In the genomic region with DNA sequence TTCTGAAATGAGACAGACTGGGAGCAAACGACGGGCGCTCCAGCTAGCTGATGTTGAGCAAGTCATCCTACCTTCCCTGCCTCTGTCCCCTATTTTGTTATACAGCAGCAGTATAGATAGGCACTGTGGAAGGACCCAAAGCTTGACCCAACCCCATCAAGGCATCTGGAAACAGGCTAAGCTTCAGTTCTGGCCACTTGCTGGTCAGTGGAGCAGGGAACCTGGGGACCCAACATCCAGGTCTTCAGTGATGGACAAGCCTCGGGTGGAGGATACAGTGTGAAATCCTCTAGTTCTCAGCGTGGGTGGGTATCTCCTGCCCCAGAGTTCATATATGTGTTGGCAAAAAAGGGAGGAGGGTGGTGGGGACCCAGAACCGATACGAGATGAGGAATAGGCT, we compare ENCODE assay signal across 9 mouse cellular contexts. TPM values are rescaled to one million over a fixed set of nuclear protein-coding genes. Genes with fewer than 3 reads are reported as not detected.
DNase-seq lines count a peak whose midpoint lies in the region; ATAC-seq lines count a peak whose summit lies in the region.
"Had no signal": no experiment of that assay in that cellular context is flagged by ENCODE, and none has a peak within 500 bp of the region (broad histone marks: within the 10 kb centered on the region; RNA-seq: fewer than 3 reads in every experiment).

No protein-coding gene starts in this region.

- H3K9ac ChIP-seq in hindbrain, embryonic 15.5 days = peak overlapping the region; percentile 43; the same call in 1 of the 2 replicates
- H3K9ac ChIP-seq in midbrain, embryonic 13.5 days (replicated peaks) = peak overlapping the region; percentile 68; the same call in 1 of the 2 replicates

- no peak for DNase-seq in heart, embryonic 10.5 days (ENCODE audit: low spot score)
- DNase-seq in heart, adult 18-20 months = no peak
- no peak for DNase-seq in right cerebral cortex, adult 18-20 months
- DNase-seq in gastrocnemius, postnatal 4 days (ENCODE audit: low spot score in 2 of 2) = no peak
- DNase-seq in kidney, adult 9 months = no peak

- H3K4me1 ChIP-seq in heart, embryonic 10.5 days = peaks cover 28% of the 10 kb centered on the region
- peaks cover 5% of the 10 kb centered on the region; the same call in 1 of the 2 replicates for H3K4me1 ChIP-seq in brown adipose tissue, adult 24 weeks (ENCODE audit: control insufficient read depth, insufficient read depth, insufficient read length, low read length)
- H3K4me1 ChIP-seq in hindbrain, embryonic 15.5 days (replicated peaks) = peaks cover 23% of the 10 kb centered on the region
- peaks cover 23% of the 10 kb centered on the region for H3K4me1 ChIP-seq in midbrain, embryonic 13.5 days (replicated peaks)

- peak overlapping the region; percentile 65 for H3K4me3 ChIP-seq in heart, embryonic 10.5 days
- H3K4me3 ChIP-seq in brown adipose tissue, adult 24 weeks (ENCODE audit: insufficient read depth, low read depth, low read length) = peak overlapping the region; percentile 61; the same call in 1 of the 2 replicates
- H3K4me3 ChIP-seq in hindbrain, embryonic 15.5 days = peak overlapping the region; percentile 49
- peak overlapping the region; percentile 52 for H3K4me3 ChIP-seq in midbrain, embryonic 13.5 days (replicated peaks)

- 31% methylated on average over 7 of the region's 7 CpGs for WGBS in heart, embryonic 10.5 days
- WGBS in hindbrain, embryonic 15.5 days = 41% methylated on average over 7 of the region's 7 CpGs
- WGBS in midbrain, embryonic 13.5 days = 34% methylated on average over 7 of the region's 7 CpGs

- ATAC-seq in hindbrain, embryonic 15.5 days (ENCODE audit: low FRiP score, low read depth) = peak; percentile 10; the same call in 1 of the 2 replicates
- no peak for ATAC-seq in midbrain, embryonic 13.5 days

- H3K27me3 ChIP-seq in heart, embryonic 10.5 days (ENCODE audit: insufficient read depth, poor library complexity, severe bottlenecking) = peaks cover 78% of the 10 kb centered on the region
- H3K27me3 ChIP-seq in hindbrain, embryonic 15.5 days = peaks cover 63% of the 10 kb centered on the region
- H3K27me3 ChIP-seq in midbrain, embryonic 13.5 days = peaks cover 70% of the 10 kb centered on the region

- no peaks in the 10 kb centered on the region for H3K9me3 ChIP-seq in heart, embryonic 10.5 days
- H3K9me3 ChIP-seq in hindbrain, embryonic 15.5 days = no peaks in the 10 kb centered on the region
- no peaks in the 10 kb centered on the region for H3K9me3 ChIP-seq in midbrain, embryonic 13.5 days

- H3K36me3 ChIP-seq in heart, embryonic 10.5 days = no peaks in the 10 kb centered on the region
- H3K36me3 ChIP-seq in hindbrain, embryonic 15.5 days = no peaks in the 10 kb centered on the region
- H3K36me3 ChIP-seq in midbrain, embryonic 13.5 days = no peaks in the 10 kb centered on the region

- H3K4me2 ChIP-seq in hindbrain, embryonic 15.5 days = peak overlapping the region; percentile 97
- peak overlapping the region; percentile 91 for H3K4me2 ChIP-seq in midbrain, embryonic 13.5 days (replicated peaks)

- H3K27ac ChIP-seq in heart, embryonic 10.5 days = no peak overlapping the region
- no peak overlapping the region for H3K27ac ChIP-seq in brown adipose tissue, adult 24 weeks (replicated peaks; ENCODE audit: low read depth, low read length)
- H3K27ac ChIP-seq in hindbrain, embryonic 15.5 days (replicated peaks) = no peak overlapping the region
- no peak overlapping the region for H3K27ac ChIP-seq in midbrain, embryonic 13.5 days

RNA-seq across cellular contexts. Expression of a gene that starts 5.7 kb away (rescaled TPM):
- polyA plus RNA-seq in heart, embryonic 10.5 days (2016; fragmentation: Nextera tagmentation; extraction: Ambion mirVana) = 0.90 and 2.3 TPM in 2 replicates
- total RNA-seq in heart, adult 18-20 months (2021) = 1 to 10 TPM; 1.5 to 2.7 TPM
- 2.8 and 3.6 TPM in 2 replicates for polyA plus RNA-seq in brown adipose tissue, adult 24 weeks (2012; ENCODE audit: insufficient read depth, insufficient read length, missing spikeins)
- polyA plus RNA-seq in hindbrain, embryonic 15.5 days (2015; fragmentation: Nextera tagmentation; extraction: Ambion mirVana) = 2.7 and 4.0 TPM in 2 replicates
- 1.7 and 2.2 TPM in 2 replicates for polyA plus RNA-seq in midbrain, embryonic 13.5 days (2015; fragmentation: Nextera tagmentation; extraction: Ambion mirVana)
- under 1 TPM; 0.64 to 0.80 TPM for total RNA-seq in gastrocnemius, postnatal 4 days (2021)

RNA-seq across cellular contexts. Expression of a gene that starts 5.8 kb away (rescaled TPM):
- polyA plus RNA-seq in heart, embryonic 10.5 days (2016; fragmentation: Nextera tagmentation; extraction: Ambion mirVana) = 91.2 and 95.6 TPM in 2 replicates
- total RNA-seq in heart, adult 18-20 months (2021) = 10 to 100 TPM; 26.8 to 34.9 TPM
- 33.8 and 36.6 TPM in 2 replicates for polyA plus RNA-seq in brown adipose tissue, adult 24 weeks (2012; ENCODE audit: insufficient read depth, insufficient read length, missing spikeins)
- polyA plus RNA-seq in hindbrain, embryonic 15.5 days (2015; fragmentation: Nextera tagmentation; extraction: Ambion mirVana) = 103 and 107 TPM in 2 replicates
- 107 and 117 TPM in 2 replicates for polyA plus RNA-seq in midbrain, embryonic 13.5 days (2015; fragmentation: Nextera tagmentation; extraction: Ambion mirVana)
- total RNA-seq in gastrocnemius, postnatal 4 days (2021) = 10 to 100 TPM; 34.8 to 41.8 TPM

RNA-seq across cellular contexts. Expression of a gene that starts 30.5 kb away (rescaled TPM):
- 0.16 and 0.21 TPM in 2 replicates for polyA plus RNA-seq in heart, embryonic 10.5 days (2016; fragmentation: Nextera tagmentation; extraction: Ambion mirVana)
- total RNA-seq in heart, adult 18-20 months (2021) = not detected
- polyA plus RNA-seq in brown adipose tissue, adult 24 weeks (2012; ENCODE audit: insufficient read depth, insufficient read length, missing spikeins) = not detected in 2 replicates
- 0.62 and 0.65 TPM in 2 replicates for polyA plus RNA-seq in hindbrain, embryonic 15.5 days (2015; fragmentation: Nextera tagmentation; extraction: Ambion mirVana)
- polyA plus RNA-seq in midbrain, embryonic 13.5 days (2015; fragmentation: Nextera tagmentation; extraction: Ambion mirVana) = 0.18 and 0.27 TPM in 2 replicates
- under 1 TPM; 0.22 to 0.36 TPM for total RNA-seq in gastrocnemius, postnatal 4 days (2021)
- polyA plus RNA-seq: C2C12 had no signal

RNA-seq across cellular contexts. Expression of a gene that starts 51.0 kb away (rescaled TPM):
- 10.9 and 11.0 TPM in 2 replicates for polyA plus RNA-seq in heart, embryonic 10.5 days (2016; fragmentation: Nextera tagmentation; extraction: Ambion mirVana)
- total RNA-seq in heart, adult 18-20 months (2021) = 10 to 100 TPM; 18.1 to 22.5 TPM
- polyA plus RNA-seq in brown adipose tissue, adult 24 weeks (2012; ENCODE audit: insufficient read depth, insufficient read length, missing spikeins) = 23.7 and 36.2 TPM in 2 replicates
- 17.9 and 20.6 TPM in 2 replicates for polyA plus RNA-seq in hindbrain, embryonic 15.5 days (2015; fragmentation: Nextera tagmentation; extraction: Ambion mirVana)
- 17.4 and 19.8 TPM in 2 replicates for polyA plus RNA-seq in midbrain, embryonic 13.5 days (2015; fragmentation: Nextera tagmentation; extraction: Ambion mirVana)
- 1 to 10 TPM; 5.9 to 6.9 TPM for total RNA-seq in gastrocnemius, postnatal 4 days (2021)
